Mouse (Mus musculus): Measurements from ENCODE around the gene Trim10.

GRCm38 (mm10) chr17:36914108-36914507, 44.7 kb downstream of the Trim10 start:
- TF ChIP-seq GATA1 (IDR thresholded peaks at IDR 0.05; ENCODE audit: low read length) (no peak), TAL1 (IDR thresholded peaks at IDR 0.05; ENCODE audit: low read length) (no peak)

Data from erythroblast, embryonic 14.5 days (primary cell).